Mouse (Mus musculus): ENCODE measurements at regions not wholly inside any gene's neighbourhood (a gene's known extent, or its start where the extent isn't known, plus 50 kb on each side); places are given as distances from the start of the nearest gene placed in this dataset.

- Histone ChIP-seq H3K27me3 (ENCODE audit: control insufficient read depth, insufficient read depth, low read length) (no peaks in the 10 kb centered on the region), H3K9ac (ENCODE audit: low read length) (no peak overlapping the region), H3K4me1 (ENCODE audit: control insufficient read depth, insufficient read depth, low read length) (peaks cover 4% of the 10 kb centered on the region; the same call in 1 of the 2 replicates), H3K4me3 (ENCODE audit: low read length) (no peak overlapping the region), H3K9me3 (replicated peaks; ENCODE audit: control insufficient read depth, low read length) (no peaks in the 10 kb centered on the region), H3K36me3 (ENCODE audit: control insufficient read depth, insufficient read depth) (no peaks in the 10 kb centered on the region), H3K4me2 (ENCODE audit: low read depth, low read length) (no peak overlapping the region), H3K27ac (ENCODE audit: low read length) (no peak overlapping the region)
- WGBS, result 82% methylated on average over 4 of the region's 4 CpGs
- no peak for ATAC-seq (replicated peaks; ENCODE audit: extremely low read depth, insufficient read depth, low FRiP score)
Observed at GRCm38 (mm10) chr16:47081896-47082295, 583.6 kb upstream of the Nectin3 start.

GRCm38 (mm10) chr16:47080330-47080729 lies 582.0 kb upstream of the Nectin3 start:
- WGBS, result 18% methylated on average over 2 of the region's 2 CpGs
- ATAC-seq (replicated peaks; ENCODE audit: extremely low read depth, insufficient read depth, low FRiP score), result peak; percentile 52; the same call in 1 of the 2 replicates

GRCm38 (mm10) chr16:47059293-47059963 lies 561.1 kb upstream of the Nectin3 start:
- no peak overlapping the region for H3K9ac ChIP-seq (ENCODE audit: low read length)
- no peak overlapping the region for H3K4me3 ChIP-seq (ENCODE audit: low read length)
- no peak for ATAC-seq (replicated peaks; ENCODE audit: extremely low read depth, insufficient read depth, low FRiP score)
- no peak overlapping the region for H3K4me2 ChIP-seq (ENCODE audit: low read depth, low read length)
- no peaks in the 10 kb centered on the region for H3K4me1 ChIP-seq (ENCODE audit: control insufficient read depth, insufficient read depth, low read length)
- H3K27me3 ChIP-seq (ENCODE audit: control insufficient read depth, insufficient read depth, low read length), result no peaks in the 10 kb centered on the region
- no peaks in the 10 kb centered on the region for H3K36me3 ChIP-seq (ENCODE audit: control insufficient read depth, insufficient read depth)
- 74% methylated on average over 8 of the region's 8 CpGs for WGBS
- H3K9me3 ChIP-seq (replicated peaks; ENCODE audit: control insufficient read depth, low read length), result no peaks in the 10 kb centered on the region
- no peak overlapping the region for H3K27ac ChIP-seq (ENCODE audit: low read length)

More at GRCm38 (mm10) chr16:47080330-47080729, 582.0 kb upstream of the Nectin3 start:
- no peak overlapping the region for H3K4me2 ChIP-seq (ENCODE audit: low read depth, low read length)
- no peaks in the 10 kb centered on the region for H3K9me3 ChIP-seq (replicated peaks; ENCODE audit: control insufficient read depth, low read length)
- no peaks in the 10 kb centered on the region for H3K36me3 ChIP-seq (ENCODE audit: control insufficient read depth, insufficient read depth)
- H3K4me1 ChIP-seq (ENCODE audit: control insufficient read depth, insufficient read depth, low read length), result peaks cover 4% of the 10 kb centered on the region; the same call in 1 of the 2 replicates
- no peak overlapping the region for H3K27ac ChIP-seq (ENCODE audit: low read length)
- no peaks in the 10 kb centered on the region for H3K27me3 ChIP-seq (ENCODE audit: control insufficient read depth, insufficient read depth, low read length)
- no peak overlapping the region for H3K9ac ChIP-seq (ENCODE audit: low read length)
- H3K4me3 ChIP-seq (ENCODE audit: low read length), result no peak overlapping the region

GRCm38 (mm10) chr16:47058811-47059210 lies 560.5 kb upstream of the Nectin3 start:
- Histone ChIP-seq H3K4me1 (ENCODE audit: control insufficient read depth, insufficient read depth, low read length) (no peaks in the 10 kb centered on the region), H3K9ac (ENCODE audit: low read length) (no peak overlapping the region), H3K4me3 (ENCODE audit: low read length) (no peak overlapping the region), H3K4me2 (ENCODE audit: low read depth, low read length) (no peak overlapping the region), H3K9me3 (replicated peaks; ENCODE audit: control insufficient read depth, low read length) (no peaks in the 10 kb centered on the region), H3K27ac (ENCODE audit: low read length) (no peak overlapping the region), H3K36me3 (ENCODE audit: control insufficient read depth, insufficient read depth) (no peaks in the 10 kb centered on the region), H3K27me3 (ENCODE audit: control insufficient read depth, insufficient read depth, low read length) (no peaks in the 10 kb centered on the region)
- WGBS, result 58% methylated on average over 5 of the region's 5 CpGs
- ATAC-seq (replicated peaks; ENCODE audit: extremely low read depth, insufficient read depth, low FRiP score), result no peak

- Histone ChIP-seq H3K36me3 (ENCODE audit: control insufficient read depth, insufficient read depth) (no peaks in the 10 kb centered on the region), H3K4me1 (ENCODE audit: control insufficient read depth, insufficient read depth, low read length) (no peaks in the 10 kb centered on the region), H3K27ac (ENCODE audit: low read length) (no peak overlapping the region), H3K9ac (ENCODE audit: low read length) (no peak overlapping the region), H3K4me2 (ENCODE audit: low read depth, low read length) (no peak overlapping the region), H3K4me3 (ENCODE audit: low read length) (no peak overlapping the region), H3K27me3 (ENCODE audit: control insufficient read depth, insufficient read depth, low read length) (no peaks in the 10 kb centered on the region), H3K9me3 (replicated peaks; ENCODE audit: control insufficient read depth, low read length) (no peaks in the 10 kb centered on the region)
- ATAC-seq (replicated peaks; ENCODE audit: extremely low read depth, insufficient read depth, low FRiP score), result no peak
Observed at GRCm38 (mm10) chr16:47025971-47026370, 527.6 kb upstream of the Nectin3 start.

- Histone ChIP-seq H3K36me3 (ENCODE audit: control insufficient read depth, insufficient read depth) (no peaks in the 10 kb centered on the region), H3K9ac (ENCODE audit: low read length) (no peak overlapping the region), H3K4me3 (ENCODE audit: low read length) (no peak overlapping the region), H3K4me2 (ENCODE audit: low read depth, low read length) (no peak overlapping the region), H3K4me1 (ENCODE audit: control insufficient read depth, insufficient read depth, low read length) (0 out of 2 replicates have a peak, but pooled peaks cover 3% of the 10 kb centered on the region), H3K9me3 (replicated peaks; ENCODE audit: control insufficient read depth, low read length) (no peaks in the 10 kb centered on the region), H3K27me3 (ENCODE audit: control insufficient read depth, insufficient read depth, low read length) (no peaks in the 10 kb centered on the region), H3K27ac (ENCODE audit: low read length) (no peak overlapping the region)
- WGBS, result 76% methylated on average over 3 of the region's 3 CpGs
- no peak for ATAC-seq (replicated peaks; ENCODE audit: extremely low read depth, insufficient read depth, low FRiP score)
Observed at GRCm38 (mm10) chr16:47017486-47017885, 519.2 kb upstream of the Nectin3 start.

- Histone ChIP-seq H3K4me1 (ENCODE audit: control insufficient read depth, insufficient read depth, low read length) (no peaks in the 10 kb centered on the region), H3K4me3 (ENCODE audit: low read length) (no peak overlapping the region), H3K4me2 (ENCODE audit: low read depth, low read length) (no peak overlapping the region), H3K36me3 (ENCODE audit: control insufficient read depth, insufficient read depth) (no peaks in the 10 kb centered on the region), H3K9me3 (replicated peaks; ENCODE audit: control insufficient read depth, low read length) (no peaks in the 10 kb centered on the region), H3K27ac (ENCODE audit: low read length) (no peak overlapping the region), H3K27me3 (ENCODE audit: control insufficient read depth, insufficient read depth, low read length) (no peaks in the 10 kb centered on the region), H3K9ac (ENCODE audit: low read length) (no peak overlapping the region)
- 59% methylated on average over 6 of the region's 6 CpGs for WGBS
- ATAC-seq (replicated peaks; ENCODE audit: extremely low read depth, insufficient read depth, low FRiP score), result no peak
Observed at GRCm38 (mm10) chr16:46982910-46983600, 484.7 kb upstream of the Nectin3 start.

- H3K4me3 ChIP-seq (ENCODE audit: low read length), result no peak overlapping the region
- no peaks in the 10 kb centered on the region for H3K4me1 ChIP-seq (ENCODE audit: control insufficient read depth, insufficient read depth, low read length)
- no peaks in the 10 kb centered on the region for H3K27me3 ChIP-seq (ENCODE audit: control insufficient read depth, insufficient read depth, low read length)
- WGBS, result 68% methylated on average over 5 of the region's 5 CpGs
- H3K36me3 ChIP-seq (ENCODE audit: control insufficient read depth, insufficient read depth), result no peaks in the 10 kb centered on the region
- no peak overlapping the region for H3K27ac ChIP-seq (ENCODE audit: low read length)
- H3K9ac ChIP-seq (ENCODE audit: low read length), result no peak overlapping the region
- no peak for ATAC-seq (replicated peaks; ENCODE audit: extremely low read depth, insufficient read depth, low FRiP score)
- H3K9me3 ChIP-seq (replicated peaks; ENCODE audit: control insufficient read depth, low read length), result no peaks in the 10 kb centered on the region
- no peak overlapping the region for H3K4me2 ChIP-seq (ENCODE audit: low read depth, low read length)
Observed at GRCm38 (mm10) chr16:46982272-46982909, 484.1 kb upstream of the Nectin3 start.

- Histone ChIP-seq H3K9me3 (replicated peaks; ENCODE audit: control insufficient read depth, low read length) (no peaks in the 10 kb centered on the region), H3K36me3 (ENCODE audit: control insufficient read depth, insufficient read depth) (no peaks in the 10 kb centered on the region), H3K27me3 (ENCODE audit: control insufficient read depth, insufficient read depth, low read length) (no peaks in the 10 kb centered on the region), H3K4me2 (ENCODE audit: low read depth, low read length) (no peak overlapping the region), H3K4me1 (ENCODE audit: control insufficient read depth, insufficient read depth, low read length) (no peaks in the 10 kb centered on the region), H3K4me3 (ENCODE audit: low read length) (no peak overlapping the region), H3K27ac (ENCODE audit: low read length) (no peak overlapping the region), H3K9ac (ENCODE audit: low read length) (no peak overlapping the region)
- ATAC-seq (replicated peaks; ENCODE audit: extremely low read depth, insufficient read depth, low FRiP score), result no peak
- WGBS, result 83% methylated on average over 7 of the region's 7 CpGs
Observed at GRCm38 (mm10) chr16:46965741-46966140, 467.4 kb upstream of the Nectin3 start.

Data from heart, embryonic 16.5 days (tissue).